Mouse (Mus musculus): ENCODE results near the gene Cd99l2. TPM values are rescaled to one million over a fixed set of nuclear protein-coding genes. Genes with fewer than 3 reads are reported as not detected.

Gene Cd99l2
- total and polyA plus RNA-seq, 2 experiments from 2014 or later = 74.8 to 85.6 TPM

- Histone ChIP-seq H3K4me2 (ENCODE audit: low read depth, low read length, poor library complexity, severe bottlenecking) (no peak overlapping the region), H3K4me1 (ENCODE audit: insufficient read depth, low read length) (no peaks in the 10 kb centered on the region), H3K9ac (replicated peaks; ENCODE audit: low read length, poor library complexity, severe bottlenecking) (no peak overlapping the region), H3K4me3 (ENCODE audit: low read depth, low read length) (no peak overlapping the region), H3K27ac (ENCODE audit: low read depth, low read length) (no peak overlapping the region), H3K27me3 (ENCODE audit: insufficient read depth, low read length) (no peaks in the 10 kb centered on the region), H3K9me3 (ENCODE audit: low read length) (no peaks in the 10 kb centered on the region), H3K36me3 (ENCODE audit: insufficient read depth, low read length) (no peaks in the 10 kb centered on the region)
- DNase-seq (ENCODE audit: low spot score) = no peak
- ATAC-seq (ENCODE audit: low FRiP score) = no peak
- no peak for TF ChIP-seq CTCF (IDR thresholded peaks at IDR 0.05)
- WGBS = 89% methylated on average over 5 of the region's 5 CpGs
Measured at GRCm38 (mm10) chrX:71430900-71431299, 61.7 kb downstream of the Cd99l2 start.

GRCm38 (mm10) chrX:71427491-71427890 lies 65.2 kb downstream of the Cd99l2 start:
- Histone ChIP-seq H3K9me3 (ENCODE audit: low read length) (no peaks in the 10 kb centered on the region), H3K4me2 (ENCODE audit: low read depth, low read length, poor library complexity, severe bottlenecking) (no peak overlapping the region), H3K36me3 (ENCODE audit: insufficient read depth, low read length) (no peaks in the 10 kb centered on the region), H3K9ac (replicated peaks; ENCODE audit: low read length, poor library complexity, severe bottlenecking) (no peak overlapping the region), H3K27me3 (ENCODE audit: insufficient read depth, low read length) (no peaks in the 10 kb centered on the region), H3K4me1 (ENCODE audit: insufficient read depth, low read length) (no peaks in the 10 kb centered on the region), H3K4me3 (ENCODE audit: low read depth, low read length) (no peak overlapping the region), H3K27ac (ENCODE audit: low read depth, low read length) (no peak overlapping the region)
- no peak for ATAC-seq (ENCODE audit: low FRiP score)
- no peak for TF ChIP-seq CTCF (IDR thresholded peaks at IDR 0.05)
- no peak for DNase-seq (ENCODE audit: low spot score)

GRCm38 (mm10) chrX:71425746-71426519 lies 66.7 kb downstream of the Cd99l2 start:
- Histone ChIP-seq H3K4me1 (ENCODE audit: insufficient read depth, low read length) (no peaks in the 10 kb centered on the region), H3K36me3 (ENCODE audit: insufficient read depth, low read length) (0 out of 2 replicates have a peak, but pooled peaks cover 4% of the 10 kb centered on the region), H3K27ac (ENCODE audit: low read depth, low read length) (no peak overlapping the region), H3K4me2 (ENCODE audit: low read depth, low read length, poor library complexity, severe bottlenecking) (no peak overlapping the region), H3K9ac (replicated peaks; ENCODE audit: low read length, poor library complexity, severe bottlenecking) (no peak overlapping the region), H3K4me3 (ENCODE audit: low read depth, low read length) (no peak overlapping the region), H3K9me3 (ENCODE audit: low read length) (no peaks in the 10 kb centered on the region), H3K27me3 (ENCODE audit: insufficient read depth, low read length) (no peaks in the 10 kb centered on the region)
- TF ChIP-seq CTCF (IDR thresholded peaks at IDR 0.05) = peak; percentile 89
- WGBS = 36% methylated on average over 9 of the region's 9 CpGs
- DNase-seq (ENCODE audit: low spot score) (peak; percentile 84), ATAC-seq (ENCODE audit: low FRiP score) (peak; percentile 76)

GRCm38 (mm10) chrX:71424852-71425251 lies 67.8 kb downstream of the Cd99l2 start:
- H3K27ac ChIP-seq (ENCODE audit: low read depth, low read length) = no peak overlapping the region
- no peaks in the 10 kb centered on the region for H3K27me3 ChIP-seq (ENCODE audit: insufficient read depth, low read length)
- WGBS = 88% methylated on average over 1 of the region's 1 CpGs
- 0 out of 2 replicates have a peak, but pooled peaks cover 4% of the 10 kb centered on the region for H3K36me3 ChIP-seq (ENCODE audit: insufficient read depth, low read length)
- DNase-seq (ENCODE audit: low spot score) (peak; percentile 8), ATAC-seq (ENCODE audit: low FRiP score) (no peak)
- H3K9ac ChIP-seq (replicated peaks; ENCODE audit: low read length, poor library complexity, severe bottlenecking) = no peak overlapping the region
- H3K4me2 ChIP-seq (ENCODE audit: low read depth, low read length, poor library complexity, severe bottlenecking) = no peak overlapping the region
- H3K4me3 ChIP-seq (ENCODE audit: low read depth, low read length) = no peak overlapping the region
- peak; percentile 53 for TF ChIP-seq CTCF (IDR thresholded peaks at IDR 0.05)
- no peaks in the 10 kb centered on the region for H3K9me3 ChIP-seq (ENCODE audit: low read length)
- H3K4me1 ChIP-seq (ENCODE audit: insufficient read depth, low read length) = no peaks in the 10 kb centered on the region

- DNase-seq (ENCODE audit: low spot score) = no peak
- H3K9me3 ChIP-seq (ENCODE audit: low read length) = no peaks in the 10 kb centered on the region
Measured at GRCm38 (mm10) chrX:71413616-71414015, 79.0 kb downstream of the Cd99l2 start.

GRCm38 (mm10) chrX:71412776-71413175 lies 79.9 kb downstream of the Cd99l2 start:
- no peaks in the 10 kb centered on the region for H3K4me1 ChIP-seq (ENCODE audit: insufficient read depth, low read length)
- no peak overlapping the region for H3K9ac ChIP-seq (replicated peaks; ENCODE audit: low read length, poor library complexity, severe bottlenecking)
- 65% methylated on average over 3 of the region's 3 CpGs for WGBS
- no peak overlapping the region for H3K4me3 ChIP-seq (ENCODE audit: low read depth, low read length)
- ATAC-seq (ENCODE audit: low FRiP score) = no peak
- no peak overlapping the region for H3K4me2 ChIP-seq (ENCODE audit: low read depth, low read length, poor library complexity, severe bottlenecking)
- no peaks in the 10 kb centered on the region; the same call in 1 of the 2 replicates for H3K36me3 ChIP-seq (ENCODE audit: insufficient read depth, low read length)
- H3K9me3 ChIP-seq (ENCODE audit: low read length) = no peaks in the 10 kb centered on the region
- H3K27ac ChIP-seq (ENCODE audit: low read depth, low read length) = no peak overlapping the region
- no peak for DNase-seq (ENCODE audit: low spot score)
- H3K27me3 ChIP-seq (ENCODE audit: insufficient read depth, low read length) = no peaks in the 10 kb centered on the region
- no peak for TF ChIP-seq CTCF (IDR thresholded peaks at IDR 0.05)

More at GRCm38 (mm10) chrX:71413616-71414015, 79.0 kb downstream of the Cd99l2 start:
- H3K4me2 ChIP-seq (ENCODE audit: low read depth, low read length, poor library complexity, severe bottlenecking) = no peak overlapping the region
- H3K27ac ChIP-seq (ENCODE audit: low read depth, low read length) = no peak overlapping the region
- no peaks in the 10 kb centered on the region for H3K4me1 ChIP-seq (ENCODE audit: insufficient read depth, low read length)
- TF ChIP-seq CTCF (IDR thresholded peaks at IDR 0.05) = no peak
- no peak overlapping the region for H3K4me3 ChIP-seq (ENCODE audit: low read depth, low read length)
- H3K27me3 ChIP-seq (ENCODE audit: insufficient read depth, low read length) = no peaks in the 10 kb centered on the region
- no peak overlapping the region for H3K9ac ChIP-seq (replicated peaks; ENCODE audit: low read length, poor library complexity, severe bottlenecking)
- no peaks in the 10 kb centered on the region; the same call in 1 of the 2 replicates for H3K36me3 ChIP-seq (ENCODE audit: insufficient read depth, low read length)
- ATAC-seq (ENCODE audit: low FRiP score) = no peak
- WGBS = 86% methylated on average over 4 of the region's 4 CpGs

Data from midbrain, postnatal 0 days (tissue).